Mouse (Mus musculus): ENCODE results near the gene Kcna1. TPM values are rescaled to one million over a fixed set of nuclear protein-coding genes. Genes with fewer than 3 reads are reported as not detected.

The Kcna1 gene
- total RNA-seq (2021), result 1 to 10 TPM; 2.6 to 3.1 TPM
- long read RNA-seq, experiment 1, full-length matches to known transcripts, result 3 of 3 reads
- long read RNA-seq, experiment 1, partial matches to known transcripts, result 0 of 3 reads
- long read RNA-seq, experiment 1, other reads (novel, unspliced or antisense), result 0 of 3 reads
- long read RNA-seq, experiment 2, full-length matches to known transcripts, result 1 of 1 reads
- long read RNA-seq, experiment 2, partial matches to known transcripts, result 0 of 1 reads
- long read RNA-seq, experiment 2, other reads (novel, unspliced or antisense), result 0 of 1 reads

DNA sequence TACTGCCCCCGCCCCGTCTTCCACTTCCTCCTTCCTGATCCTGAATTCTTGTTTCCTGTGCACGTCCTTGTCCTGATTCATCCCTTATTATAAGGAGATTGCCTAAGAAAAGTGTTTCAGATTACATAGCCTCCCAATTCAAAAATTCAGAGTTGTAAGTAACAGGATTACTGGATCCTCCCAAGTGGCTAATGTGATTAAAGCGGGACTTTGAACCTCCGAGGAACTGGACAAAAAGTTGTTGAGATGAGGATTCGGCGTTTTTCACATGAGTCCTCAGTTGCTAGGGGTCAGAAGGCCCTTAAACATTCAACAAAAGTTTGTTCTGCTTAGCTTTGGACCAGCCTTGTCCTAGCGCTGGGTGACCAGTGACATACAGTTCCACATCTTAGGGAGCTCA, at the start of gene Kcna1:
Kcna1 (minus strand) TSS at position 4 of the 400 bp plus-strand sequence.
- DNase-seq, result no peak

DNA sequence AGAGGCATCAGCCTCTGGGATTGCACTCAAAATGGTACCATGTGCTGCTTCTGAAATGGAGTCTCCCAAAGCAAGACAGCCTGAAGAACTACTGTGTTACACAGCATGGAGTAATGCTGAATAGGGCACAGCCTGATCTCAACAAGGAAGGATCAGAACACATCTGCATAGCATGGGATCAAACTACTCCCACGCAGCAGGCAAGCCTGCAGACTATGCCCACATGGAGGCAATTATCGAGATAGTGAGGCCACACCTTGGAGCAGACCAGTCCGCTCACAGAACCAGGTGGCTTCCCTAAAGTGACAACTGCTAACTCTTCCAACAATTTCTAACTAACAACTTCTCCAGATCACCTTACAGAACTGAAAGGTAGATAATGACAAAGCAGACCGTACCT, 40.9 kb upstream of the Kcna1 start:
- no peak for DNase-seq

DNA sequence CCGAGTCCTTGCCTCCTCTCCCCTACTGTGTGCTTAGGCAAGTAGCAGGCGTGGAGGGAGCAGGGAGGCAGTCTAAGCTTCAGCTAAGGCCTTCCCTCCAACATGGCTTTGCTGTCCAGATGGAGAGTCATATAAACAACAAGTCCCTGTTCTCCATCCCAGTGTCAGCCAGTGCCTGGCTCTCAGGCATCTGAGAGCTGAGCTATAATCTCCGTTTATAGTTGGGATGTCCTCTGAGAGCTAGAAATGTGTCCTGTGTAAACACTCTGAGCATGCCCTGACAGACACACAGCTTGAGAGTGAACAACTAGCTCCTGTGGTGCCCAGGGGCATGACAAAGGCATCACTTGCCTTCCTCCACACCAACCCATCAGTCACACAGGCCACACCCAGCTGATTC, 39.0 kb upstream of the Kcna1 start:
- DNase-seq, result no peak

DNA sequence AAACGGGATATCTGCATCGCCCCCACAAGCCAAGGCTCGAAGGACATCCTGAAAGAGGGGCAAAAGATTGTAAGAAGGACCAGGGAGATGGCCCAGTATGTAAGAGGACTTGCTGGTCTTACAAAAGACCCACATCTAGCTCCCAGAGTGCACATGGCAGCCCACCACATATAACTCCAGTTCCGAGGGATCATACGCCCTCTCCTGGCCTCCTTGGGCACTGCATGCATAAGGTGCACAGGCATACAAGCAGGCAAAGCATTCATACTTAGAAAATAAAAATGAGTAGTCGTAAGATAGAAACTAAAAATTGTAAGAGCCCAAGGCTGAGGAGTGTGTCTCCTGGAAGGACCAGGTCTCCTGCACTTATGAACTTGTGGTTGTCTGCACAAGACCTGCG, 32.8 kb upstream of the Kcna1 start:
- peak; percentile 34 for DNase-seq

DNA sequence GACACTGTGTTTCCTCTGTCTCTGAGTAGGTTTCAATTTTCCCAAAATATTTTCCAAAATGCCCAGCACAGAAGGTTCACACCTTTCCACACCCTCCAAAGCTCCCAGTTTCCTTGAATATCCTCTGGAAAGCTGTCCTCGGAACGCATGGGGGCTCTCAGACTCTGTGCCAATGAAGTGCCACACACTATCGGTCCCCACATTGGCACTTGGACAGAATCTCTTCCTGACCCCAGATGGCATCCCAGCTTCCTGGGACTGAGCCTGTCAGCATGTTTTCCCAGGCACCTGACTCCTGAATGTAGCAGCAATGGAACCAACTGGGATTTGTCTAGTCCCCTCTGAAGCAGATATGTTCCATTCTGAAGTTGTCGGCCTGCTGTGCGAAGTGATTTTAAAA, 20.8 kb upstream of the Kcna1 start:
- DNase-seq, result no peak

DNA sequence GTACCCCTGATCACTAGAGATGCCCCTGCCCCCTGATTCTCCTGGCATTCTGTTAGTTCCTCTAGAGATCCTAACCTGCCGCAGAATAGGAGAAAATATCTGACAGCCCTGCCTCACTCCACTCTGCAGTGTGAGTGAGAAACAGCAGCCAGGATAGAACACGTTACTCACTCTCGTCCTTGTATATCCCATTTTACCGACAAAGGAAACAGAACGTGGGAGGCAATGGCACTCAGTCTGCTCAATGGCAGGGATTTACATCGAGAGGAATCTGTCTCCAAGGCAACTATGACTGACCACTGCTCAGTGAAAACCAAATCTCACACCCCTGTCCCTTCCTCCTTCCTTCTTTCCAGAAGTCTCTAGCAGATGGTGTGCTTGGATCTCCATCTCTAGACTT, 19.9 kb upstream of the Kcna1 start:
- no peak for DNase-seq

DNA sequence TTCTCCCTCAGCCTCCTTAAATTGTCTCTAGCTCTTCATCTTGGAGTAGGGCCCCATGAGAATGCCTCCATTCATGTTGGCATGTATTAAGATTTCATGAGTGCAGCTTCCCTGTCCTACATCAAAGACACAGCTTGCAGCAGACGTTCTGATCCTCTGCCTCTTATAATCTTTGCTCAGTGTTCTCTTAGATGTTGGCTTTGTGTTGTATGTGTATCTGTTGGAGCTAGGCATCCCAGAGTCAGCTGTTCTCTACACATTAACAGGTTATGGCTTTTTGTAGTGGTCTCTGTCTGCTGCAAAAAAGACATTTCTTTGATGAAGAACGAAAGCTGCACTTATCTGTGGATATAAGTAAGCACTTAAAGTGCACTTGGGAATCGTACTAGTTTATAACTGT, 18.4 kb upstream of the Kcna1 start:
- no peak for DNase-seq

DNA sequence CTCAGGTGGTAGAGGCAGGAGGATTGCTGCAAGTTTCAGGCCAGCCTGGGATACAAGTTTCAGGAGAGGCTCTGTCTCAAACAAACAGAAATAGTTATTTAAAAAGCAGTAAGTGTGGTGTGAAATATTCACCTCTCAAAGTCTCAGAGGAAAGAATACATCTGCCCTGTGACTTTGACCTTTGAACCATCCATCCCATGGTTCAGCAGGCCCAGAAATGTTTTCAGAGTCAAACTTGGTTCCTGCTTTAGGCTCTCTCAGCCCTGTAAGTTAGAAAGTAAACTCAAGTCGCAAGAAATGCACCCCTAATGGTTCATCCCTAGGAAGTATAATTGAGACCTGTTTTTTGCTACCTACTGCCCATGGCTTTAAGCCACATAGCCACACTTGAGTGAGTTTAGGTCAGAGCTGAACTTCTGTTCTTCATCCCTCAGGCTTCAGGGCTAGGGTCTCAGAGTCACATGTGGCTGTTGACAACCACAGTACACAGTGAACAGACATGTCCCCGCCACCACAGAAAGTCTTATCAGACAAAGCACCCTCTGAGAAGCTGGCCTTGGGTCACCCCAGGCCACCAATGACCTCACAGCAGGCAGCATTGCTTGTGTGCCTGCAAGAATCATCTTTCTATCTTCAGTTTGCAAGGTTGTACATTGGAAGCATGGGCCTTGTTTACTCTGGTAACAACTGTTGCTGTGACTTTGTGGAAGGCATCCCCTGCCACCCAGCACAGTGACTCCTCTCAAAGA, 11.6 kb upstream of the Kcna1 start:
- DNase-seq, result no peak

DNA sequence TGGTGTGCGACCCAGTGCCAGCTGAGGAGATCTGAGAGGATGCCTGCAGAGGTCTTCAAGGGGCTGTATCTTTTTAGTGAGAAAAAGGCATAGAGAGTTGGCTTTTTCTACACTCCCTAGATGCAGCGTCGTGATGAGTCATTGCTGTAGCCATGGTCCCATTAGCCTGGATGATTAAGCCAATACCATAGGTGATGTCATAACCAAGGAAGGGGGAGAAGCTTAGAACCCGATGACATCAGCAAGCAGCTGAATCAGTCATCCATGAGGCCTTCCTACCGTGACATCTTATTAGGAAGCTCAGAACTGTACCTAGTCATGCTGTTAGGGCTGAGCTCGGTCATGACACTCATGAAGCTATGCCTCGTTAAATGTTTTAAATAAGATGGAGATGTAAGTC, 7.4 kb upstream of the Kcna1 start:
- DNase-seq, result no peak

DNA sequence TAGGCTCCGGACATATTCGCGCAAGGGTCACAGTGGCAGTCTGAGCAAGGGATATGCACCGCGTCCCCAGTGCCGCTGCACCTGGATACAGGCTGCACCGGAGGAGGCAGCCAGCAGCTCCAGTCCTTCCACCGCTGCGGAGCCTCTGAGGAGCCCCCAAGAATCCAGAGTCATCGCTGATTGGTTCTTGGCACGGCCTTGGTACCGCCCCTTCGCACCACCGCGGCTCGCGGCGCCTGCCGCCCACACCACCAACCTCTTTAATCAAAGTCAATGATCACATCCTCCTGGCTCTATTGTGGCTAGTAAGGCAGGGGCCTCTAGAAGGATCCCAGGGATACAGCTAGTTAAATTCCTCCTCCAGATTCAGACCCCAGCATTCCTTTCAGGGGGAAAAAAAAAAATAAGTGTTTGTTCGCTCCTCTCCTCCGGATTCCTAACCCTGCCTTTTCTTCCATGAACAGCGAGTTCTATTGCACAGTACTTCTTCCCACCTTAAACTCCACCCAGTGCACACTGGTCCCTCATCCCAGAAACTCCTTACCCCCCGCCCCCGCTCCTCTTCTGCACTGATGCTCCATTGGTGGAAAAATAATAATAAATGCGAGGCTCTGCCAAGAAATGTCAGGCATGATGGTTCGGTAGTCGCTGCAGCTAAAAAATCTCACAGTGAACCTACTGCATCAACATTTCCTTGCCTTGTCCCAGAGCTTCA, 383 bp downstream of the Kcna1 start:
- DNase-seq, result peak; percentile 3

DNA sequence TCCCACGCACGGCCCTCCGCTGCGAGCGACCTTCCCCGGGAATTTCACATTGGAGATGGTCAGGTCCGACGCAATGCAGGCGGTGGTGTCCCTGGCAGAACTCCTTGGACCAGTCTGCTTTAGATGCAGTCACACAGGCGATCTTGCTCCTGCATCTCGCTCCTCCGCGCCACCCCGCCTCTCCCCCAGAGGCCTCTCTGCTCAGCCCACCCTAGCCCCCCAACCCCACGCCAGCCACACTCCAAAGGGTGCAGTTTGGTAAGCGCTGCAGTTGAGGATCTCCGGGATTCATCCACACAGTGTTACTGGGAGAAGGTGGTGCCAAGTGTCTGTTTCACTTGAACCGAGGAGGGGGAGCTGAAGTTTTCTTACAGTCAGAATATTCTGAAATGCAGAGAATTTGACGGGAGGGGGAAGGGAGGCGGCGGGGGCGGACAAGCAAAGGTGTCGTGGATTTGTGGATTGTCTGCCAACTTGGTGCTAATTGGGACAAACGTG, 1.1 kb downstream of the Kcna1 start:
- peak; percentile 2 for DNase-seq

DNA sequence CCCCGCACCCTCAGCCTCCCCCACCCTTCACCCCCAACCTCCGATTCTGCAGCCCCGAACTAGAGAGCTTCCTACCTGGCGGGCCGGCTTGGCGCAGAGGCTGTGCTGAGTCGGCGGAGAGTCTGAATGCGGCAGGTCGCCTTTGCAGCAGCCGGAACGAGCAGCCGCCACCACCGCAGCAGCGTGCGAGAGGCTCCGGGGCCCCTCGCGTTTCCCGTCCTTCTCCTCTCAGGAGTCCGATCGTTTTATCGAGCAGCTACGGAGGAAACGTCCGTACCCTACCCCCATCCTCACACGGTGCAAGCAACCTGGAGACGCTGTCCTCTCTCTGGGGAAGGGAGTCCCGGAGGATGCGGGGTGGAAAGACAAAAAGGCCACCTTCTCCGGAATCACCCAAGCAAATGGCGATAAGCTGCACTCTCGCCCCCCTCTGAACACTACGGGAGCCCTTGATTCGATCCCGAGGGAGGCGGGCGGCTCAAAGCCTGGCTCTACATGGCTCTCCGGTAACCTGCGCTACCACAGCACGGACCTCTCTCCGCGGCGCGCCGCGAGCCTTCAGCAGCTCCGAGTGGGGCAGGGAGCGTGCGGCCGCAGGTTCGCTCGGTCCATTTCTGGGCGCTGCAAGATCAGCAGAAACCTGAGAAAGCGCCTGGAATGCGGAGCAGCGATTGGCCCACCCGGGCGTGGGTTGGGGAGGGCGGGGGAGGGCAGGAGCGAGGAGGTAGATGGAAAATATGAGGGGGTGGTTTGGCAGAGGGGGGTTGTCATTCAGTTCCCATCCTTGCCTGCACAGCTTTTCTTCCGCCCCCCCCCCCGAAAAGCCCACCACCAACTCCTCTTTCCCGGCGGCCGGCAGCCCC, 1.8 kb downstream of the Kcna1 start:
- DNase-seq, result peak; percentile 26

DNA sequence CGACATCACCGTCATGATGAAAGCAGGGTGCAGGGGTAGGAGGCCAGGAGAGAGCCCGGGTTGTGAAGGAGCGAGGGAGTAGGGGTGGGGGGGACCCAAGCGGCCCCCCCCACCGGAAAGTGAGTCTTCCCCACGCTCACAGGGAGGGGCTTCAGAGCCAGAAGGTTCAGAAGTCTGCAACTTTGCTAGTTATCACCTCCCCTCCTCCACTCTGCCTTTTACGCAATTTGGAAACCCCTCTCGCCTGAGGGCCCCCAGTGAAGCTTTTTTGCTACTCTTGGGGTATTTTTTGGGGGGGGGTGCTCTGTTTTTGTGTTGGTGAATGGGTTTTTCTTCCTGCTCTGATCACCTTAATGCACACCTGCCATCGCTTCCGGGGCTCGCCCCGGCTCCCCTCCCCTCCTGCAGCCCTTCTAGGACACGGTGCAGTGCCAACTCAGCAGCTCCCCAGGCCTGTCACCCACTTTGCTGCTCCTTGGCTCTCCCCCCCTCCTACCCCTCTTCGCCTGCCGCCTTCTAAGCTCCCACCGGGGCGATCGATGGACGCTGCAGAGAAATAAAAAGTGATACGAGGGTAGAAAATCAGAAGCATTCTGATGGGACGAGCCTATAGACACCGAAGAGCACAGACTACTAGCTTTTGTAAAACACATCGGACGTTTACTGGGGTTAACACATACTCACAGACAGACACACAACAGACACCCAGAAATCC, 2.7 kb downstream of the Kcna1 start:
- peak; percentile 1 for DNase-seq

DNA sequence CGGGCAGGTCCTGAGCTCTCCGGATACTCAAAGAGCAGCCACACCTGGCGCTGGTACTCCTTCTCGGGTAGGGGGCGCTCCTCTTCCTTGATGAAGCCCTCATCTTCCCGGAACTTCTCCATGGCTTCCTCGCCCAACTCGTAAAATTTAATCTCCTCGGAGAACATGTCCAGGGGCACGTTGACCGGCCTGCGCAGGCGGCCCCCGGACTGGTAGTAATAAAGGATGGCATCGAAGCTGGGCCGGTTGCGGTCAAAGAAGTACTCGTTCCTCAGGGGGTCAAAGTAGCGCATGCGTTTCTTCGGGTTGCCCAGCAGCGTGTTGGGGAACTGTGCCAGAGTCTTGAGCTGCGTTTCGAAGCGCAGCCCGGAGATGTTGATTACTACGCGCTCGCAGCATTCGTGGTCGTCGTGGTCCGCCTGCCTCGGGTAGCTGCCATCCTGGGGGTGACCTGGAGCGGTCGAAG, 3.3 kb downstream of the Kcna1 start:
- DNase-seq, result peak; percentile 1

DNA sequence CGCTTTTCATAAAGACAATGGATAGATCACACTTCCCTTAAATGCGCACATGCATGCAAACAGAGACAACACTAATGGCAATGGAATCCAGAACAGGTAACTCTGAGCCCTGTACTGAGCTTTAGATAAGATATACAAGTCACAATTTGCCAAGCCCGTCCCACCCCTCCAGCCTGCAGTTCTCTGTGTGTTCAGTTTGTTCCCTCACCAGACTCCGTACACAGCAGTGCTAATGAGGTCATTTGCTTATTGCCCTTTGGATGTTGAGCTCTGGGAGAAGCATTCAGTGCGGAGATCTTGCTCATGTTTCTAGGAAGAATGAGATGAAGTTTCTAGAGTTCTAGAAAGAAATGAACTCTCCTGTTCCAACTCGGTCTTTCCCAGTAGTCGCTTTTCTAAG, 17.7 kb downstream of the Kcna1 start:
- DNase-seq, result no peak

DNA sequence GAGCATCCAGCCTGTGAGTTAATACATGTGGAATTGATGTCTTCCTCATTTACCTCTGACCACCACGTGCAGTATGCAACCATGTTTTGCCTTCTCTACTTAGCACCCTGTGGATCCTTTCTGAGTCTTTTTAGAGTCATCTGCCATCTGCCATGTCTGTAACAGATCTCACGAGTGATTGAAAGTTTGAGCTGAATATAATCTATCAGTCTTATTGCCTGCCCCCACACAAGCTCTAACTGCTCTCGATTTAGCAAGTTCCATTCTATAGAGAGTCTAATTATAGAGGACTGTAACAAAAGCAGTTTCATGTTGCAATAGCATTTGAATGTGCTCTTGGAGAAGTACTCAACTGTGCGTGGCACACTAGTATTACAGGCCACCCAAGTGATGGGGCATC, 27.7 kb downstream of the Kcna1 start:
- no peak for DNase-seq

DNA sequence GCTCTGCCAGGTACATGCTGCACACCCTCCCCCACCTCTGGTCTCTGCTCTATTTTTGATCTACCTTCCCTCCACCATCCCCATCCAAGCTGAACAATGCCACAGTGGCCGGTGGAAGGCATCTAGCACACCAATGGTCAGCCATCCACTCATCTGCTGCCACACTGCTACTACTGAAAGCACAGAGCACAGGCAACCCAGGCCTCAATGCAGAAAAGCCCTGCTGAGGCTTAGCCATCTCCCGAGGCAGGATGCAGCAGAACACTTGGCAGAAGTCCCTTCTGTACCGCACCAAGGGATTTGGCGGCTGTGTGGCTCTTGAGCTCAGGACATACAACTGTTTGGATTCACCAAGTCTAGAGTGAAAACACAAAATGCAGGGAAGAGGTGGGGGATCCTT, 35.4 kb downstream of the Kcna1 start:
- no peak for DNase-seq

DNA sequence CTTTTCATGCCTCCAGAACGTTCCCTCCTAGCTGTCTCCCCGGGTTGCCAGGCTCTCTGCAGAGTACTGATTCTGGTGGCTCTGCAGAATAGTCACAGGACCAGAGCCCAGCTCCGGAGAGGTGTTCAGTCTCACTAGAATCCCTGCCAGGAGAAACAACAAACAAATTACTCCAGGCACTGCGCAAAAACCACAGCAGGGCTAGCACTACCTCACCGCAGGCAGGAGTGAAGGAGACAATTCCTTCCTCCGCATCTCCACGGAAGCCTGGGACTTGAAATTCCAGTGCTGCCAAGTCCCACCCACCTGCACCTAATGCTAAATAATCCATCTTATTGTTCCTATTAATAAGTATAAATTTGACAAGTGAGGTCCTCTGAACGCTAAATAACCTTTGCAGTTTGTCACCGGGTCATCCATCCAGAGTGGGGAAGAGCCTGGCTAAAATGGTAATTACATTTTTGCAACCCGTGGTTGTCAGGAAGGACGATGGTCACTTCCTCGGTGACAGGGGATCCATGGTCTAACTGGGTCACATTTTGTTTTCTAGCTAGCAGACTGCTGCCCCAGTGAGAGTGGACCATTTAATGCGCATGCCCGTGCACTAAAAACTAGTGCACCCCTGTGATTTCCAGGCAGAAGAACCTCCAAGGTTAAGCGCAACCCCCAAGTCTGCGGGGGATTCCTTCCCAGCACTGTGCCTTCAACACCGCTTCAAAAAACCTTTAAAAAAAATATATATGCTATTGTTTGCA, 36.8 kb downstream of the Kcna1 start:
- DNase-seq, result no peak

DNA sequence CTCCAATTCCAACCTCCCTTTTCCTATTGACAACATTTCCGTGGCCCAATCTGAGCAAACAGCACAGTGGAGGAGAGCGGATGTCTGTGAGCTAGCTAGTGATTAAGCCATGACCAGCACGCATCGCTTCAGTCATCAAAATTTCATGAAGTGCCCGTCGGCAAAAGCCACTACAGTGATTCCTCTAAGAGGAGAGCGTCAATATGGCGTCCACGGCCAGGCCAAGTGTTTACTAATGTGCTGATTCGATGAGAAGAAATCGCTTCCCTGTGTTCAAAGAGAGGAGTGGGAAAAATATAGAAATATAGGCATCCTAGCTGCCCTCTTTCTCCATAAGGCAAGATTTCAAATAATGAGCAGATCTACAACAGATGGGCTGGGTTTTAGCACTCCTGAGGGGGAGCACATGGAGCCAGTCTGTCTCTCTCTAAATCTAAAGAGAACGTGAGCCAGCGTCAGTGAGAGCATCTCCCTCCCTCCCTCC, 44.3 kb downstream of the Kcna1 start:
- DNase-seq, result no peak

DNA sequence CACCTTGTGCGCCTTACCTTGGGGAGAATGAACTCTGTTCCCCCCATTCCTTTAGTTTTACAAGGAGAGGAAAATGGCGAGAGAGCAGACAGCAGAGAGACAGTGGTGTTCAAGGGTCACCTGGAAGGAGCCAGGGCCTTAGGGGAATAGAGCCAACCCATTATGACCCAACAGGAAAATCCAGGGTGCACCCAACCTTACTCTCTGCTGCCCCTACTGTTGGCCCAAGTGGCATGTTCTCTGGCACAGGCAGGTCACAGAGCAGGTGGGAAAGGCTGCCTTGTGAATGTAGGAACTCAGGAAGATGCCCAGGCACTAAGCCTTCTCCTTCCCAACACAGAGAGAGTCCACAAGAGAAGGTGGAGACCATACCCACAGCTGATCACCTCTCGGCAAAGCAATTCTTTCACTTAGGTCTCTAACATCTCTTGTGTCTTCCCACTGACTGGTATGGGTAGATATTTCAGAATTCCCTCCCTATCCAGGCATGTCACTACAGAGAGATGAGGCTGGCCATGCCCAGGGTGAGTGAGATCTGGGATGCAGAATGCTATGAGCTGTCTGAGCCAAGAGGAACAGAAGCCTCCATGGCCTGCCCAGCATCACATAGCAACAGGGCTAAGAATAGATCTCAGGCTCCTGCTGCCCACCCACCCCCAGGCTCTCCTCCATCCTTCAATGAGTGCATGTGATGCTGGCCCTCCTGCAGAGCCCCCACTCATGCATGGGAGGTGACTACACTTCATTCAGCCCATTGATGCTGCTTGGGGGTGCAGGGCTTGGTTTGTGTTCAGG, 46.8 kb downstream of the Kcna1 start:
- DNase-seq, result peak; percentile 24

All from adrenal gland, postnatal 10 days (tissue).